Mouse (Mus musculus): ENCODE measurements around the gene Ptger4.

- TF ChIP-seq GATA1 (IDR thresholded peaks at IDR 0.05; ENCODE audit: borderline replicate concordance, low read length) = no peak
- TF ChIP-seq FLI1 (IDR thresholded peaks at IDR 0.05; ENCODE audit: low read length) = no peak
Measured at GRCm38 (mm10) chr15:5238073-5238472, 5.9 kb downstream of the Ptger4 start.
